Mouse (Mus musculus) kidney, embryonic 14.5 days (tissue): ENCODE results near the gene Epha2. TPM values are rescaled to one million over a fixed set of nuclear protein-coding genes. Genes with fewer than 3 reads are reported as not detected.

Experiments
- ATAC-seq: fragments of 200-750 bp; cut with Nextera tagmentation; 2 replicates; pipeline ENCODE4 v1.8.0; 2017; ENCODE audit warnings: moderate number of reproducible peaks, mild to moderate bottlenecking, moderate TSS enrichment, moderate library complexity; ENCODE audit not compliant: low FRiP score, low TSS enrichment
- H3K27ac ChIP-seq: fragments of 300-500 bp; sonication (generic); 2 replicates; pipeline ENCODE4 v1.5.1; 2014; ENCODE audit warnings: low read depth, mild to moderate bottlenecking, low read length, moderate library complexity, mixed read lengths
- H3K27me3 ChIP-seq: fragments of 300-500 bp; sonication (generic); 2 replicates; pipeline ENCODE4 v1.6.1; 2014; ENCODE audit warnings: mild to moderate bottlenecking, low read length; ENCODE audit not compliant: control insufficient read depth, insufficient read depth
- H3K36me3 ChIP-seq: fragments of 300-500 bp; sonication (generic); 2 replicates; pipeline ENCODE4 v1.6.1; 2014; ENCODE audit warnings: low read length, mixed read lengths; ENCODE audit not compliant: control insufficient read depth, insufficient read depth
- H3K4me1 ChIP-seq: fragments of 300-500 bp; sonication (generic); 2 replicates; pipeline ENCODE4 v1.6.1; 2014; ENCODE audit warnings: low read length, mixed read lengths; ENCODE audit not compliant: control insufficient read depth, insufficient read depth
- H3K4me2 ChIP-seq: fragments of 300-500 bp; sonication (generic); replicated peaks from 2 replicates; pipeline ENCODE4 v1.6.1; 2014; ENCODE audit warnings: low read depth, mild to moderate bottlenecking, low read length
- H3K4me3 ChIP-seq: fragments of 300-500 bp; sonication (generic); 2 replicates; pipeline ENCODE4 v1.5.1; 2014; ENCODE audit warnings: mild to moderate bottlenecking, low read length
- H3K9ac ChIP-seq: fragments of 300-500 bp; sonication (generic); 2 replicates; pipeline ENCODE4 v1.6.1; 2014; ENCODE audit warnings: low read depth, mild to moderate bottlenecking, low read length, moderate library complexity
- H3K9me3 ChIP-seq: fragments of 300-500 bp; sonication (generic); 2 replicates; pipeline ENCODE4 v1.6.1; 2016; ENCODE audit warnings: low read length; ENCODE audit not compliant: control insufficient read depth
- WGBS: fragments of 180-500 bp; shearing (Covaris S2); extraction: QIAGEN DNeasy Blood & Tissue Kit; methylation state at CpG from one replicate; pipeline ENCODE4 v1.1.7; 2014; 5-methylcytosine and 5-hydroxymethylcytosine counted together
- polyA plus RNA-seq: library from polyadenylated mRNA; unstranded; fragments of >200 nt; fragmentation: Nextera tagmentation; extraction: Ambion mirVana; gene quantifications from 2 replicates; pipeline ENCODE4 v1.2.1, GENCODE M21; 2014

The Epha2 gene
- polyA plus RNA-seq, 1 experiment from 2014 or later = 3.9 TPM

- no peak for ATAC-seq
- H3K27ac ChIP-seq = no peak overlapping the region
- H3K36me3 ChIP-seq = no peaks in the 10 kb centered on the region
- H3K9ac ChIP-seq = no peak overlapping the region
- H3K9me3 ChIP-seq = no peaks in the 10 kb centered on the region
- H3K4me3 ChIP-seq = no peak overlapping the region
- H3K4me1 ChIP-seq = peaks cover 34% of the 10 kb centered on the region
- no peaks in the 10 kb centered on the region for H3K27me3 ChIP-seq
- no peak overlapping the region for H3K4me2 ChIP-seq
- 54% methylated on average over 23 of the region's 23 CpGs for WGBS
Observed at GRCm38 (mm10) chr4:141274485-141275341, 26.3 kb upstream of the Epha2 start.

DNA sequence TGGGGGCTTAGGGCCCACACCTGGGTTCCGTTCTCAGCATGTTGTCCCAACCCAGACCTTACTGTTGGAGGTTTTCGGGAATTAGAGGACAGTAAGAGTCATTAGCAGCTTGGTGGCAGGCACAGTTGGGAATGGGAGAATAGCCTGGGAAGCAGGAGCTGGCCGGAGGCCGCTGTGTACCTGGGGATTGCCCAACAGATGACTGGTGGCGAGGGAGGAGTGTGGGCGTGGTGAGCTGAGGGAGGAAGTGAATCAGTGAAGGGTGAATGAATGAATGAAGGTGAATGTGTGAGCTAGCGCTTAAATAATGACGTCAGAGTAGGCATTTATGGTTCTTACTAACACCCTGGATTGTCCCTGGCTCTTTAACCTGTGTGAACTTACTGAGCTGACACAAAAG, 23.9 kb upstream of the Epha2 start:
- Histone ChIP-seq H3K9me3 (no peaks in the 10 kb centered on the region), H3K4me3 (no peak overlapping the region), H3K36me3 (no peaks in the 10 kb centered on the region), H3K27ac (peak overlapping the region; percentile 82), H3K4me2 (no peak overlapping the region), H3K27me3 (no peaks in the 10 kb centered on the region), H3K9ac (no peak overlapping the region), H3K4me1 (peaks cover 50% of the 10 kb centered on the region)
- no peak for ATAC-seq
- WGBS = 78% methylated on average over 8 of the region's 8 CpGs

GRCm38 (mm10) chr4:141278154-141278553, 22.9 kb upstream of the Epha2 start:
- Histone ChIP-seq H3K27me3 (no peaks in the 10 kb centered on the region), H3K27ac (peak overlapping the region; percentile 82), H3K4me3 (no peak overlapping the region), H3K4me2 (peak overlapping the region; percentile 29), H3K36me3 (no peaks in the 10 kb centered on the region), H3K4me1 (peaks cover 53% of the 10 kb centered on the region), H3K9ac (peak overlapping the region; percentile 18; the same call in 1 of the 2 replicates), H3K9me3 (no peaks in the 10 kb centered on the region)
- WGBS = 18% methylated on average over 7 of the region's 7 CpGs
- peak; percentile 48 for ATAC-seq

- ATAC-seq = no peak
- H3K4me2 ChIP-seq = no peak overlapping the region
- 46% methylated on average over 15 of the region's 15 CpGs for WGBS
- H3K4me3 ChIP-seq = no peak overlapping the region
- no peaks in the 10 kb centered on the region for H3K36me3 ChIP-seq
- H3K9ac ChIP-seq = no peak overlapping the region
- no peaks in the 10 kb centered on the region for H3K27me3 ChIP-seq
- peaks cover 56% of the 10 kb centered on the region for H3K4me1 ChIP-seq
- H3K27ac ChIP-seq = peak overlapping the region; percentile 82; the same call in 1 of the 2 replicates
- H3K9me3 ChIP-seq = no peaks in the 10 kb centered on the region
Observed at GRCm38 (mm10) chr4:141279327-141279726, 21.7 kb upstream of the Epha2 start.

DNA sequence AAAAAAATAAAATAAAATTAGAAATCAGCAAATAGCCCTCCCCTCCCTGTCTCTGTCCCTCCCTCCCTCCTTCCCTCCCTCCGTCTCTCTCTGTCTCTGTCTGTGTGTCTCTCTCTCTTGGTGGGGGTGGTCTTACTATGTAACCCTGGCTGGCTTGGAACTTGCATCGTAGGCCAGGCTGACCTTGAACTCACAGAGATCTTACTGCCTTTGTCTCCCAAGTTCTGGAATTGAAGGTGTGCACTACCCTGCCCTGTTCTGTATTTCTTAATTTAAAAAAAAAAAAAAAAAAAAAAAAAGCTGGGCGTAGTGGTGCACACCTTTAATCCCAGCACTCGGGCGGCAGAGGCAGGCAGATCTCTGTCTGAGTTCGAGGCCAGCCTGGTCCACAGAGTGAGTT, 21.3 kb upstream of the Epha2 start:
- Histone ChIP-seq H3K9me3 (no peaks in the 10 kb centered on the region), H3K4me3 (no peak overlapping the region), H3K27ac (no peak overlapping the region; the same call in 1 of the 2 replicates), H3K27me3 (no peaks in the 10 kb centered on the region), H3K36me3 (no peaks in the 10 kb centered on the region), H3K4me1 (peaks cover 54% of the 10 kb centered on the region), H3K4me2 (no peak overlapping the region), H3K9ac (no peak overlapping the region)
- 87% methylated on average over 6 of the region's 6 CpGs for WGBS
- no peak for ATAC-seq

- H3K9me3 ChIP-seq = no peaks in the 10 kb centered on the region
- no peak overlapping the region for H3K9ac ChIP-seq
- H3K4me3 ChIP-seq = no peak overlapping the region
- 86% methylated on average over 1 of the region's 1 CpGs for WGBS
- no peaks in the 10 kb centered on the region for H3K36me3 ChIP-seq
- no peak for ATAC-seq
- H3K27me3 ChIP-seq = no peaks in the 10 kb centered on the region
- no peak overlapping the region for H3K4me2 ChIP-seq
- no peak overlapping the region for H3K27ac ChIP-seq
- H3K4me1 ChIP-seq = peaks cover 53% of the 10 kb centered on the region
Observed at GRCm38 (mm10) chr4:141280471-141280870, 20.6 kb upstream of the Epha2 start.

- 0 out of 2 replicates have a peak, but pooled peaks have one; percentile 5 for ATAC-seq
- no peak overlapping the region for H3K4me3 ChIP-seq
- WGBS = 8% methylated on average over 6 of the region's 6 CpGs
- H3K36me3 ChIP-seq = no peaks in the 10 kb centered on the region
- no peaks in the 10 kb centered on the region for H3K9me3 ChIP-seq
- no peaks in the 10 kb centered on the region for H3K27me3 ChIP-seq
- no peak overlapping the region for H3K27ac ChIP-seq
- H3K9ac ChIP-seq = no peak overlapping the region
- H3K4me2 ChIP-seq = no peak overlapping the region; the same call in 1 of the 2 replicates
- peaks cover 53% of the 10 kb centered on the region for H3K4me1 ChIP-seq
Observed at GRCm38 (mm10) chr4:141281153-141281552, 19.9 kb upstream of the Epha2 start.

GRCm38 (mm10) chr4:141281578-141281977, 19.5 kb upstream of the Epha2 start:
- 0 out of 2 replicates have a peak, but pooled peaks have one; percentile 25 for ATAC-seq
- WGBS = 29% methylated on average over 1 of the region's 1 CpGs
- Histone ChIP-seq H3K4me1 (peaks cover 55% of the 10 kb centered on the region), H3K4me2 (no peak overlapping the region; the same call in 1 of the 2 replicates), H3K27ac (no peak overlapping the region; the same call in 1 of the 2 replicates), H3K27me3 (no peaks in the 10 kb centered on the region), H3K4me3 (no peak overlapping the region), H3K36me3 (no peaks in the 10 kb centered on the region), H3K9me3 (no peaks in the 10 kb centered on the region), H3K9ac (peak overlapping the region; percentile 28; the same call in 1 of the 2 replicates)

DNA sequence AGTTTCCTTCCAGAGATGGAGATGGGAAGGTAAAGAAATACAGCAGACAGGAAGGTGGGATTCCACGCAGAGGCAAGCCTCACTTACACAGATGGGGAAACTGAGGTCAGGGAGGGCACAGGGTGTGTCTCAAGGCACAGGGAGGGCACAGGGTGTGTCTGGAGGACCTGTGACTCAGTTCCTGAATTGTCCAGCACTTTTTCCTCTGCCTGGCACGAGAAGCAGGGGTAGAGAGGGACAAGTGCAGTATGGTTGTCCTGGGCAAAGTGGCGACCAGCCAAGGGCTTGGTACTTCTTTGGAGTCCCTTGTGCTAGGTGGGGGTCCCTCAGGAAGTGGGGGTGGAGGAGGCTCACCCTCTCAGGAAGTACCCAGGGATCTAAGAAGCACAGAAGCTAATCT, 19.0 kb upstream of the Epha2 start:
- H3K9ac ChIP-seq = no peak overlapping the region
- no peak overlapping the region; the same call in 1 of the 2 replicates for H3K27ac ChIP-seq
- ATAC-seq = no peak
- peaks cover 58% of the 10 kb centered on the region for H3K4me1 ChIP-seq
- no peak overlapping the region for H3K4me2 ChIP-seq
- no peaks in the 10 kb centered on the region for H3K27me3 ChIP-seq
- H3K9me3 ChIP-seq = no peaks in the 10 kb centered on the region
- no peak overlapping the region for H3K4me3 ChIP-seq
- no peaks in the 10 kb centered on the region for H3K36me3 ChIP-seq
- WGBS = 70% methylated on average over 3 of the region's 3 CpGs
